Mouse (Mus musculus): Measurements from ENCODE around the gene Wasl.

Gene Wasl

DNA sequence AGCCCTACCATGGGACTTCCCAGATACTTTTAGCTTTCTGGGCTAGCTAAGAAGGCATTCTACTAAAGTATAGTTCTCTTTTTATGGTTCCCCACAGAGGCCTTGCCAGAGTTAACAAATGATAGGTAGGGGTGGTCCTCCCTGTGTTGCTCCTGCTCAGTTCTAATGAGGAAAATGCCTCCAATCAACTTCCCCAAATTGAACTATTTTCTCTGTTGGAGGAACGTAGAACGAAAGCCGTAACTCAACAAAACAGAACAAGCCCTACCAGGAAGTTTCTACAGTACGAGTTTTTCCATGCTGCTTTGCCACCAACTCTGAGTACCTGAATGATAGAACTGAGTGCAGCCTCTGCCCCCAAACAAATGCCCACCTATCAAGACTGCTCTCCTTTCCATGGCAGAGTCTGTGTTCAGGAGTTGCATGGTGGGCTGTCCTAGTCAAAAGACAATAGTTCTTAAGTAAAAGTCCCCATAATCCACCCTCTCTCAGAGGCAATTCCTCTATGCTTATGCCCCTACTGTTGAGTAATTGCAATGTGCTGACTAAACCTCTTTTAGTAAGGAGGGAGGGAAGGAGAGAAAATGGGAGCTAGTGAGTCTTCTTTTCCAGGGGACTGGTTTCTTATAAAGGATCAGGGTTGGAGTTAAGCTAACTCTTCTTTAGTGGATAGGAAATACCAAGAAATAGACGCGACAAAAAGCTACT is 19.3 kb downstream of the Wasl start:
- no peak for DNase-seq (ENCODE audit: extremely low spot score, low spot score)

DNA sequence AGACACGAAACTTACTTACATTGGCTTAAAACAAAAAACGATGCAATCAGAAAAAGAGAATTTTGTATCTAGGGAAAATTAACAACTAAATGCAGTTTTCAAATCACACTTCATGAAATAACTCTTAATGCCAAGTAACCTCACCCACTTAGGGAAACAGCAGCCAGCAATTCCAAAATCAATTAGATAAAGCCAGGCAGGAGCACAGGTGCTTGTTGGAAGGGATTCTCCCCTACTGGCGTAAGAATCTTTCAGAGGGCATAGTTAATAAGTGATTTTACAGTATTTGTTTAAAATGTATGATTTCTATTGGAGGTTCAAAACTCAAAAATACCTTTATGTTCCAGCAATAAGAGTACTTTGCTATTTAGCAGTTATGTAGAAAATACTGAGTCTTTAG is 21.8 kb downstream of the Wasl start:
- DNase-seq (ENCODE audit: extremely low spot score, low spot score): no peak

DNA sequence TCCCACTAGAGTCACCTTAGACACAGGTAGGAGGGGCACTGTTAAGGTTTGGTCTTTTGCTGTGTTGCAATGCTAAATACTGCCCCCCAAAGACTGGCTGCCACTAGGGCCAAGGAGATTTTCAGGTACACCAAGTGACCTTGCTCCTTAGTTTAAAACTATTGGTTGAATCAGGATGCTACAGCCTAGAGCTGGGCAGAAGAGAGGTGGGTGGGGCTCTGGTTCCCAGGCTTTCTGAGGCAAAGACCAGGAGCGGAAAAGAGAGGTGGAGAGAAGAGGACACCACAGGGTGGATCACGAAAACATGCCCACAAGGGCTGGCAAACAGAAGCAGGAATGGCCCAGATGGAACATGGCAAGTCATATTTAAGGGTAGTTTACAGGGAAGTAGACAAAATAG is 22.6 kb downstream of the Wasl start:
- no peak for DNase-seq (ENCODE audit: extremely low spot score, low spot score)

DNA sequence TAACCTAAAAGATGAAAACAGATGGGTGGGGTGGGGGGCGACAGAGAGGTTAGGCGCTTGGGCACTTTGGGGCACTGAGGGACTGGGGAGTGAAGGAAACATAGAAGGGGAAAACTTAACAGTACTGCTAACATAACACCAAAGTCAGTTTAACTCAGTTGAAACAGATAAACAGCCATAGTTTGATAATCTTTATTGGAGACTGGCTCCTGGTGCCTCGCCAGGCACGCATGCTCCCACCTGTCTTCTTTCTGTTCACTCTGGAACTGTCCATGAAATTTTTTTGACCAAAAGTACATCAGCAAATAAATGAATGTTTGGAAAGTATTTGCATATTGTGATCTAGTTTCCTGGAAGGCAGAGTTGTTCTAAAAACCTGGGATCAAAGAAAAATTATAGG is 23.5 kb downstream of the Wasl start:
- DNase-seq (ENCODE audit: extremely low spot score, low spot score): no peak

DNA sequence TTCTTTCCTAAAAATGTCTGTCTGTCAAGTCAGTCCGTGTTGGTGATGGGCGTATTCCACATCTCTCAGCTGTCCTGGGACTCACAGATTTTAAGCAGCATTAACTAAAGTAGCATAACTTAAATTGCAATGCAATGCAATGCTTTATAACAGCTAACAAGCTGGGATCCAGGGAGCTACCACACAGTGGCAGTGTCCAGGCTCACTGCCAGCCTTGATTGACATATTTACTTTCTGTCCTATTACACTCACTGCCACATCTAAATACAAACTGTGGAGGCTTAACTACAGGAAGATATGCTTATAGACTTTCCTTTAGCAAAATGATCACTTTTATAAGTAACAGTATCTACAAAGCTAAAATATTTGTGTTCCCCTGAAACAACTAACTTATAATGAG is 29.0 kb downstream of the Wasl start:
- DNase-seq (ENCODE audit: extremely low spot score, low spot score): no peak

DNA sequence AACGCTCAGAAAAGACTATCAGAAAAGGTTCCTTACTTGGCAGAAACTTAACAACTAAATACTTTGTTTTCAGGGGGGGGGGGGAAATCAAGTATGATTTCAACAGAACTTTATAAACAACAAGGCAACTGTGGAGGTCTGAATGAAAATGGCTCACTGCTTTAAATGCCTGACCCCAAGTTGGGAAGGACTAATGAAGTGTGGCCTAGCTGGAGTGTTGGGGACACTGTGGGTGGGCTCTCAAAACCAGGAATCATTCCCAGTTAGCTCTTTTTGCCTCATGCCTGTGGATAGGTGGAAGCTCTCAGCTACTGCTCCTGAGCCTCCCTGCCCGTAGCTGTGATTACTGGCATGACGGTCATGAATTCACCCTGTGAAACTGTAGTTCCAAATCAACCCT is 30.7 kb downstream of the Wasl start:
- no peak for DNase-seq (ENCODE audit: extremely low spot score, low spot score)

DNA sequence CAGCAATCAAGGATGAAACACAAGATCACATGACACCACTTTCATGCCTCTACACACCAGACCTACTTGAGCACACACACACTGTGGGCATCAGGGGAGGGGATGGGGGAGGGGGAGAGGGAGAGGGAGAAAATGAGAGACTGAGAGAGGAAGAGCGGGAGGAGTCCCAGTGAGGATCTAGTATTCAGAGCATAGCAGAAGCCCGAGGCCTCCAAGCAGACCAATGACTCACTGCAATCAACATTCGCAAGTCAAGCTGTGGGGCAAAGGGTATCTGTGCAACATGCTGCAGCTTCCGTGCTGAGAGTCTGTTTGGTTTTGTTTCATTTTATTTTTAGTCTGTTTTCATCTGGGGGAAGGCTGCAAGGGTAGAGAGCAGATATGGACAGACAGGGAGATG is 32.7 kb downstream of the Wasl start:
- DNase-seq (ENCODE audit: extremely low spot score, low spot score): no peak

DNA sequence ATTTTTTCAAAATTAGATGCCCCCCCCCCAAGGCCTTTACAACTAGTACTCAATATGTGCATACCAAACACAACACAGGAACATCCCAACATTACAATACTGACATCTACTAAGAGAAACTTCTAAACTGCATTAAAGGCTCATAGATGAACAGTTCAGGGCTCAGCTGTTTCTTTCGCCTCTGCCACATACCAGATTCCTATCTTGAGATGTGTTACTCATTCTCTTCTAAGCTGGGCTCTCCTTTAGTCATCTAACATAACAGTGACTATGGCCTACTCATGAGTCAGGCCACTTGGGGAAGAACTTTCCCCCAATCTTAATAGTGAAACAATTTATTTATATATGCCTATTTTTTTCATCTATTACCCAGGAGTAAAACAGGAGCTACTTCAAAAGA is 36.3 kb downstream of the Wasl start:
- DNase-seq (ENCODE audit: extremely low spot score, low spot score): no peak

DNA sequence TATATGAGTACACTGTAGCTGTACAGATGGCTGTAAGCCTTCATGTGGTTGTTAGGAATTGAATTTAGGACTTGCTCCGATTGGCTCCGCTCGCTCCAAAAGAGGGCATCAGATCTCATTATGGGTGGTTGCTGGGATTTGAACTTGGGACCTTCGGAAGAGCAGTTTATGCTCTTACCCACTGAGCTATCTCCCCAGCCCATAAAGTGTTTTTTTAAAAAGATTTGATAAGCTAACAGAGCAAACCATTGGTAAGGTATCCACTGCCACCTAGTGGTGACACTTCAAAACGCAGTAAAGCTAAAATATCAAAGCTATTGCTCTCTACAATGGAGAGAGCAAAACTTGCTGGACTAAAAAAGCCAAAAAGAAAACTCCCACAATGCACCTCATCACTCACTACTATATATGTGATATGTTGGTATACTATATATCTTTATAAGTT is 37.2 kb downstream of the Wasl start:
- peak; percentile 32 for DNase-seq (ENCODE audit: extremely low spot score, low spot score)

DNA sequence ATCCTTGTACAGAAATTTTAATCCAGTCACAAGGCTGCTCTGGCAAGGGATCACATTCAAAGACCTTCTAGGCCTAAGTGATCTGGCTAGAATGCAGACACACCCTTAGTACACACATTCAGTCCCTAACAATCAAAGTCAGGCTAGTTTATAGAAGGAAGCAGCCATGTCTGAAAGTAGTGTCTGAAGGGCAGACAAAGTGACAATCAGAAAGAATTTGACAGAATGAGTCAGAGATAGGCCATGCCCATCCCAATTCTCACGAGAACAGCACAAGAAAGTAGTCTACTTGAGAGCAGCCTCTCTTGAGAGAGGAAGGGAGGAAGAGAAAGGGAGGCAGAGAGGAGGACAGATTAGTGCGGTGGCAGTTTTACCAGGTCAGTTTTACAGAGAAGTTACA is 42.7 kb downstream of the Wasl start:
- DNase-seq (ENCODE audit: extremely low spot score, low spot score): no peak

DNA sequence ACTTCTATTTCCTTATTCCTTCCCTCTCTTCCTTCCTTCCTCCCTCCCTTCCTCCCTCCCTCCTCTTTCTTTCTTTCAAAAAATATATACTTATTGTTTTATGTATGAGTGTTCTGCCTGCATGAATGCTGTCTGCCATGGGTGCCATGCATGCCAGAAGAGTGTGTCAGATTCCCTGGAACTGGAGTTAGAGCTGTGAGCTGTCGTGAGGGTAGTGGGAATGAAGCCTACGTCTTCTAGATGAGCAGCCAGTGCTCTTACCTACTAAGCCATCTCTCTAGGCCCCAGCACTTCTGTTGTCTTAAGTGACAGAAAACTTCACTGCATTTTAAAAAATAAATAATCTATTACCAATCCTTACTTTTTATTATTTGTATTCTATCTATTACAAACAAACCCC is 43.9 kb downstream of the Wasl start:
- DNase-seq (ENCODE audit: extremely low spot score, low spot score): no peak

DNA sequence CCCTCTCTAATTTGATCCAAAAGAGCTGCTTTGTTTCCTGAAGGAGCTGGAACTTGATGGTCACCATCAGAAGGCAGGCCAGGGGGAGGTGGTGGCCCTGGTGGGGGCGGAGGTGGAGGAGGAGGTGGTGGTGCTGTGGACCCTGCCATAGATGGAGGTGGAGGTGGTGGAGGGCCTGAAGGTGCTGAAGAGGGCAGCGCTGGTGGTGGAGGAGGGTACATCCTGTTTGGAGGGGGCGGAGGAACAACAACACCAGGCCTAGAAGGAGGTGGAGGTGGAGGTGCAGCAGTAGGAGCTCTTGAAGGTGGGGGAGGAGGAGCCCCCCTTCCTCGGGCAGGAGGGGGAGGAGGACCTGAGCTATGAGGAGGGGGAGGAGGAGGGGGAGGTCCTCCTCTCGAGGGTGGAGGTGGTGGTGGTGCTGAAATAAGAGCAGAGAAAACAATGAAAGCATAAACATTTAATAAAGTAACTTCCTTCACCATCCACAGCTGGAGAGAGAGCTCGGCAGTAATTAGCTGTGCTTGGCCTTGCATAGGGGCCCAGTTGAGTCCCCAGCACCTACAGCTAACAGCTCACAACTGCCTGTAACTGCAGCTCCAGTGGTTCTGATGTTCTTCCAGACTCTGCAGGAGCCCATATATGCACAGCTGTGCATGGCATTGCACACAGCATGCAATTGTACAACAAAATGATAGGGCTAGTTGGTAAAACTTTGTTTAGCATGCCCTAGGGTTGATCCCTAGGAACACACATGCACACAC is 45.3 kb downstream of the Wasl start:
- no peak for DNase-seq (ENCODE audit: extremely low spot score, low spot score)

DNA sequence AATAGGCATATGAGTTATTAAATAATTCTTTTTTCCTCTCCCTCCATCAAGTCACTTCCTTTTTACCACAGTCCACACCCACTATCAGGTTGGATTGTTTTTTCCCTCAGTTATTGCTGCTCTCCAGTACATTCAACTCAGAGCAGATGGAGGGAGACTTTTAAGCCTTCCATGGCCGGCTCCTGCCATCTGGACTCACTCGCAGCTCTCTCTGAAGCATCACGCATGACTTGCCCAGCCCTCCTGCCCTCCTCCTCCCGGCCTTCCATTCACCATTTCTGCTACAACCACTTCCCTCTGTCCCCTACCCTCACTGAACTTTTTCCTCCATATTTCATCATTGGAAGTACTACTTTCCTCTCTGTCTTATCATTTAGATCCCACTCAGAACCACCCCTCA is 48.1 kb downstream of the Wasl start:
- DNase-seq (ENCODE audit: extremely low spot score, low spot score): no peak

DNA sequence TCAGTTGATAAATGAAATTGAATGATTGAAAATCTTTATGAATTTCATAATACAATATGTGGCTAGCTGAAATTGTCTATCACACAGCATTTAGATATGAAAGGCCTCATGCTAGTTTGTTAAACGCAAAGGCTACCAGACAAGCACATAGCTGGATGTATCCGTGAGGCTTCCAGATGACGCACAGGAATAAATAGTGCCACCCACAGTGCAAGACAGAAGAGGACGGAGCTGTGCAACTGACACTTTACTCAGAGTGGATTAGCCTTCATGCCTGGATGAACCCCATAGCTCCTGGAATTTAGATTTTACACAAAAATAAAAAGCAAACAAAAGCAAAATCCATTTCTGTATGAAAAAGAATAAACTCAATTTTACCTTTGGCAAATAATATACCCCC is 50.9 kb downstream of the Wasl start:
- DNase-seq (ENCODE audit: extremely low spot score, low spot score): no peak

DNA sequence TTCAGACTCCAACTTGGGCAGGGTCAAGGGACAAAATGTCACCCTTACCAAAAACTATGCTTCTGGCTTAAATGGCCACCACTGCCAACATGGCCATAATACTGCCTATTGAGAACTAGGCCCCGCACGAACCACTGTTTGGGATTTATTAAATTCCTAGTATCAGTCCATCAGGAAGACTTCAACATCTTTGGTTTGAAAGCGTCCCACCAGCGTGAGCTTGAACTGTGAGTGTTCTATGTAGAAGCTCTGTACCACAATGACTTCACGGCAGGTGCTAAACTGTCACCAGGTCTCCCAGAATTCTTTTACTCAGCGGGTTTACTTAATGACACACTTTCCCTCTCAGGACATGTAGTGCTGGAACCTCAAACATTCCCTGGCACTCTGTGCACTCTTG is 51.5 kb downstream of the Wasl start:
- no peak for DNase-seq (ENCODE audit: extremely low spot score, low spot score)

DNA sequence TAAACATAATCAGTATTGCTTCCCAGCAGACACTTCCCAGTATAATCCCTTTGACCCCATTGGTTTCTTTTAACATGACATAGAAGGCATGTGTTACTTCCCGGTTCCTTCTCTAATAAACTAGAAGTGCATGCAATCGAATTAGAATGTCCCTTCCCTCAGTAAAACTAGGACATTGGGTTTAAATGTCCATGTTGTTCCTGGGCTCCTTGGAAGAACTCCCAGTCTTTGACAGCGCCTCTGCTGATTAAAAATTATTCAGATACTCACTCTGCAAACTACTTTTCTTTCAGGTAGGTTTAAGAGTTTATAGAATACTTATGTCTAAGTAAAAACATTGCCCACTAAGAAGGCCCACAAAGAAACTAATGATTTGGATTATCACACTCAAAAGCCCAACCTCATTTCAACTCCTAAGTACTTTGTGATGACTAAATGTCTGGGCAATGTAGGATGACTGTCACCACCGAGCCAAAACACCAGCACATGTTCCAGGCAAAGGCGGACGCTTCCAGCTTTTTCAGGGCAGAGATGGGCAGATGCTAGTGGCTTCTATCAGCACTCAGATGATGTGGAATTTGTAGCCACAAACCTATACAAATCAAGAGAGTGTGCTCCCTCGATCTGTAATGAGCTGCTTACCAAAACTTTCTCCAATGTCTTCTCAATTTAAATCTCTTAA is 52.6 kb downstream of the Wasl start:
- no peak for DNase-seq (ENCODE audit: extremely low spot score, low spot score)

DNA sequence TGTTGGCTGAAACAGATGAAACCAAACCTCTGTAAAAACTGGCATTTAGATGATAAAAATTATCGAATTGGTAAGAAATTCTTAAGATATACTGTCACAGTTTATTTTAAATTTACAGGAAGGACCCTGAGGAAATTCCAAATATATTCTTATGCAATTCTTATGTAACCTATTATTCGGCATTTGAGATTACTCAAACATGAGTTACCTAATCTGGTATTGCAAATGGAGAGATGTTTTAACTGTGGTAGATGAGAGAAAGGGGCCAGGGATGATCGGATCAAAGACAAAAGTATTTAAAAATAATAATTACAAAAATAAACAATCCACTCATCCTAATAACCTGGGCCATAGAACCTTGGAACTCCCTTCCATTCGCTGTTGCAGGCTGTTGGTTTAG is 54.5 kb downstream of the Wasl start:
- no peak for DNase-seq (ENCODE audit: extremely low spot score, low spot score)

DNA sequence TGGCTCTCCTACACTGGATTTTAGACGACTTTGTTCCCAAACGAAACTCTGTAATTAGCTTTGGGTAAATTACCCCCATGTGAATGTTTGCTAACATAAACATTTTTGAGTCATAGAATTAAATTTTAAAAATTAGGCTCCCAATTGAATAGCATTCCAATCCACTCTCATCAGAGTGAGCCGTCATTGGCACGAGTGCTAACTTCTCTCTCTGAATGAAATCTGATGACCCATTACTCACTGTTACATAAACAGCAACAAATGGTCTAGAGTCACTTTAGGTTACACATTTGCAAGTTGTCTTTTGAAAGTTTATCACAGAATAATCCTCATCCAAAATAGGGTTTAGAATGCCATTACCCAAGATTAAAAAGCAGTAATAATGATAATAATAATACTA is 55.3 kb downstream of the Wasl start:
- no peak for DNase-seq (ENCODE audit: extremely low spot score, low spot score)

DNA sequence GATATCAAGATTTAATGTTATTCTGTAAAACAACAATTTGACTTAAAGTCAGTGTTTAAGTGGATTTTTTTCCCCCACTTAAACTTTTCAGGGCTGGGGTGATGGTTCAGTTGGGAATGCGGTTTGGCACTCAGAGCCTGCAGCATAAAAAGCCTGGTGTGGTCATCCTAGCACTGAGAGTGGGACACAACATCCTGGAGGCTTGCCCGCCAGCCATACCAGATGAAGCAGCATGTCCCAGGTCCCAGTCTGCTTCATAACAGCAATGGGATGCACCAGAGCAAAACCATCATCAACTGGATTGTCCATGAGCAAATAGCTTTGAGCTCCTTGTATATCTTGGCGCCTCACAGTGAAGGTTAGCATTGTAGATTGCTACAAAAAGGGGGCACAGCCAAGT is 56.1 kb downstream of the Wasl start:
- no peak for DNase-seq (ENCODE audit: extremely low spot score, low spot score)

DNA sequence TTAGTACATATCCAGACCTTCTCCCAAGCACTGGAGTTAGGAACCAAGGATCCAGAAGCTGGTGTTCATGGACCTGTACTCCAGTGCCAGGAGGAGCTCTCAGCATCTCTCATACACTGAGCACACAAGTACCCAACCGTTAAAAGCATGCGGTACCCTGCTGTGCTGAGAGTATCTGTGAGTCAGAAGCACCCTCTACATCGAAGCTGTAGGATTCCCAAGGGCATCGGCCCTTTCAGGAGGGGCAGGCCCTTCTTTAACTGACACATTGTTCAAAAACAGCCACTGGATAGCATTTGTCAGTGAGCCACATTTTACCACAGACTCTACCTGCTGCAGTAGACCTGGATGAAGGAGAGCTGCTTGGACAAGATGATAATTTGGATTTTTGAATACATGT is 56.7 kb downstream of the Wasl start:
- DNase-seq (ENCODE audit: extremely low spot score, low spot score): no peak

DNA sequence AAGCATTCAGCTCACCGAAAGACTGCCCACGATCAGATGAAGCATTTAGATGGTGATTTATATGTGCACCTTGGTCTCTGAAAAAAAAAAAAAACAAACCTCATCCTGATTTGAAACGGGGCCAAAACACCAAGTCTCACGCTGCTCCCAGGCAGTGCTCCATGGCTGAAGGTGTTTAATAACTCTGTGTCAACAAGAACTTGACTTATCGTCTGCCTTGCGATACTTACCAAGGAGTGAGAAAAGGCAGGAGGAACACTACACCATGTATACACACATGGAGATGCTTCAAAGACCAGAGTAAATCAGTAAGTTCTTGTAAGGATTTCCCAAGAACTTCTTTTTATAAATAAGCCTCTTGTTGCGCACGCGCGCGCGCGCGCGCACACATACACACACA is 57.3 kb downstream of the Wasl start:
- no peak for DNase-seq (ENCODE audit: extremely low spot score, low spot score)

DNA sequence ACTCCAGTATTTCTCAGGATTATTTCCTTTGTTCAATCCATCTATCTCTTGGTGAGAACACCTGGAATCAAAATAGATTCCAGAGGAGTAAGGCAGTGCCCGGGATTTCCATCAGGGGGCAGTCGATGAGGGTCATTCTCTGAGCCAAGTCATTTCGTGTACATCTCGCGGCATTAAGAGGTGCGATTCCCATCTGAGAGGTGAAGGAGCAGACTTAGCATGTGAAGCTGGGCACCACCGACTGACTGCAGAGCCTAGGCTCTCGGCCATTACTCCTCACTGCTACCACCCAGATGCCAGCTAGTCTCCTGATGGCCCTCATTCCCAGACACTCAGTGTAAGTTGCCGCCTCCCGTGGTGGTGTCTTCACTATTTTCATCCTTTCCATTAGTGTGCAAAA is 58.3 kb downstream of the Wasl start:
- no peak for DNase-seq (ENCODE audit: extremely low spot score, low spot score)

DNA sequence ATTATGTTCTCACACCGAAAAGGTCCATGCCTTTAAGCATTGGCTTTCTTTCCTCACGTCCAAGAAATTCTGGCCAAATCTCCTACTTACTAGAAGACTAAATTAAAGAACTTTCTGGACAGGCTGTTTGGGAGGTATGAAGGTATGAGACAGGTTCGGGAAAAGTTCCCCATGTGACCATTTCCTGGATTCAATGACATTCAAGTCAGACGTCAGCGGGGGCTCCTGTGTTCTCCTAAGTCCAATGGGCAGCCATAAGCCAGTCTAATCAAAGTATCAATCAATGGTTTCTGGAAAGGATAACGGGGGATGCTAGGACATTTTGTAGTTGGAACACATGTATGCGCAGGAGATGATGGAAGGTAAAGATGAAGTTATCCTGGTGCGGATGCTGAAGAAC is 59.2 kb downstream of the Wasl start:
- DNase-seq (ENCODE audit: extremely low spot score, low spot score): no peak
